Mouse (Mus musculus) adrenal gland, adult 8-10 months (tissue): ENCODE results near the gene Slc3a2. TPM values are rescaled to one million over a fixed set of nuclear protein-coding genes. Genes with fewer than 3 reads are reported as not detected.
A peak's percentile ranks its signal among the peaks of the same experiment; 100 is the strongest.

Experiments used
- DNase-seq: peaks from one replicate; pipeline ENCODE4 v3.0.0; 2022
- microRNA-seq, 2 experiments: library from miRNA; unstranded; fragments of <30 nt; microRNA quantifications; one replicate each; pipeline ENCODE4 v1.2.0; 2022
- total RNA-seq, 4 experiments: library from RNA; stranded (reverse); gene quantifications; 2 replicates each; pipeline ENCODE4 v1.2.4; 2022

Gene Slc3a2
- total RNA-seq, 4 experiments from 2014 or later: 210 to 266 (median 246) TPM

GRCm38 (mm10) chr19:8662337-8662736, 60.8 kb downstream of the Slc3a2 start:
- peak; percentile 22 for DNase-seq

DNA sequence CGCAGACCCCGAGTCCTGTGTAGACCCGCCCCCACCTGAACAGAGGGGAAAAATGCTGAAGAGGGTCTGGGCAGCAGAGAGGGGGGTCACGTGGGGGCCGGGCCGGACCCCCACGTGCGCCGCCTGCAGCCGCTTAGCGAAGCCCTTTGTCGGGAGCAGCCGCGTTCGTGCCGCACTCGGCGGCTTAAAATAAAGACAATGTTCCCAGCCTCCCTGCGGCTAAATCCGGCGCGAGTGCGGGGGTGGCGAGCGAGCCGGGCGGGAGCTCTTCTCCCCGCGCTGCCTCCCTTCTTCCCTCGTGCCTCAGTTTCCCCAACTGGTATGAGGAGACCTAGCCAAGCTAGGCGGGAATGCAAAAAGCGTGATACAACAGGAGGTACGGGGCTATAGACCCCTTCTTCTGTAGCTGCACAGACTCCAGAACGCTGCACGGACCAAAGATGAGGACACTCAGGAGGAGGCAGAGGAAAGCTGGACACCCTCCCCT, 61.3 kb downstream of the Slc3a2 start:
- DNase-seq: no peak

Small RNAs within 50 kb of the gene (microRNA-seq; reads per million reads assigned to microRNA genes)
- gene Mir6992: 0 to 0.50 reads per million in 2 experiments

Other genes starting within 250 kb of the Slc3a2 start
- gene Slc22a8, start 132.1 kb downstream of the Slc3a2 start, total RNA-seq: under 1 TPM in 3 of 4 experiments, not detected in 1; 0.07 to 0.40 (median 0.15) TPM
- gene Slc22a6, start 105.3 kb downstream of the Slc3a2 start, total RNA-seq: not detected
- 1 to 10 TPM; 1.2 to 2.6 (median 1.8) TPM for gene Chrm1, start 59.6 kb downstream of the Slc3a2 start, total RNA-seq
- 10 to 100 TPM; 49.1 to 60.4 (median 53.3) TPM for gene Wdr74, start 12.5 kb upstream of the Slc3a2 start, total RNA-seq
- gene 1700092M07Rik, start 17.3 kb upstream of the Slc3a2 start, total RNA-seq: 1 to 10 TPM in 3 of 4 experiments, under 1 TPM in 1; 0.64 to 4.4 (median 1.8) TPM
- 100 to 1,000 TPM in 3 of 4 experiments, 10 to 100 TPM in 1; 90.9 to 138 (median 118) TPM for gene Stx5a, start 18.0 kb upstream of the Slc3a2 start, total RNA-seq
- 100 to 1,000 TPM; 102 to 164 (median 148) TPM for gene Nxf1, start 33.7 kb upstream of the Slc3a2 start, total RNA-seq
- 100 to 1,000 TPM; 111 to 137 (median 123) TPM for gene Tmem223, start 47.6 kb upstream of the Slc3a2 start, total RNA-seq
- gene Tmem179b, start 51.1 kb upstream of the Slc3a2 start, total RNA-seq: 10 to 100 TPM; 54.8 to 73.9 (median 63.9) TPM
- 10 to 100 TPM; 16.6 to 26.8 (median 21.0) TPM for gene Taf6l, start 63.0 kb upstream of the Slc3a2 start, total RNA-seq
- 100 to 1,000 TPM in 2 of 4 experiments, 10 to 100 TPM in 2; 86.0 to 106 (median 102) TPM for gene Polr2g, start 75.2 kb upstream of the Slc3a2 start, total RNA-seq
- 1 to 10 TPM; 2.5 to 4.9 (median 3.5) TPM for gene Zbtb3, start 79.2 kb upstream of the Slc3a2 start, total RNA-seq
- gene Ttc9c, start 96.0 kb upstream of the Slc3a2 start, total RNA-seq: 10 to 100 TPM; 27.4 to 40.5 (median 35.9) TPM
- gene Hnrnpul2, start 96.6 kb upstream of the Slc3a2 start, total RNA-seq: 10 to 100 TPM; 66.4 to 84.4 (median 73.9) TPM
- gene AC129217.1, start 106.4 kb upstream of the Slc3a2 start, total RNA-seq: not detected
- 100 to 1,000 TPM in 3 of 4 experiments, 10 to 100 TPM in 1; 96.6 to 137 (median 126) TPM for gene Bscl2, start 114.1 kb upstream of the Slc3a2 start, total RNA-seq
- gene Gng3, start 115.8 kb upstream of the Slc3a2 start, total RNA-seq: 1 to 10 TPM; 4.7 to 9.8 (median 8.7) TPM
- 1 to 10 TPM; 2.6 to 4.5 (median 3.3) TPM for gene Lrrn4cl, start 127.4 kb upstream of the Slc3a2 start, total RNA-seq
- gene Ubxn1, start 148.1 kb upstream of the Slc3a2 start, total RNA-seq: 100 to 1,000 TPM; 203 to 231 (median 218) TPM
- 10 to 100 TPM; 53.2 to 91.0 (median 63.1) TPM for gene Uqcc3, start 157.6 kb upstream of the Slc3a2 start, total RNA-seq
- gene Lbhd1, start 160.4 kb upstream of the Slc3a2 start, total RNA-seq: 10 to 100 TPM in 3 of 4 experiments, 1 to 10 TPM in 1; 9.6 to 22.4 (median 14.5) TPM
- gene Gm49403, start 160.6 kb upstream of the Slc3a2 start, total RNA-seq: not detected
- gene 1810009A15Rik, start 165.5 kb upstream of the Slc3a2 start, total RNA-seq: 10 to 100 TPM; 32.6 to 54.7 (median 45.3) TPM
- 10 to 100 TPM in 1 of 4 experiments, 1 to 10 TPM in 3; 2.6 to 10.6 (median 6.0) TPM for gene Gm49416, start 165.6 kb upstream of the Slc3a2 start, total RNA-seq
- gene Ints5, start 169.6 kb upstream of the Slc3a2 start, total RNA-seq: 10 to 100 TPM; 22.9 to 27.8 (median 25.0) TPM
- 100 to 1,000 TPM; 204 to 232 (median 222) TPM for gene Ganab, start 174.7 kb upstream of the Slc3a2 start, total RNA-seq
- gene B3gat3, start 197.0 kb upstream of the Slc3a2 start, total RNA-seq: 10 to 100 TPM; 61.3 to 72.9 (median 70.0) TPM
- gene Rom1, start 206.0 kb upstream of the Slc3a2 start, total RNA-seq: 10 to 100 TPM; 51.9 to 73.5 (median 54.9) TPM
- gene Eml3, start 206.2 kb upstream of the Slc3a2 start, total RNA-seq: 10 to 100 TPM; 57.9 to 87.6 (median 79.6) TPM
- 100 to 1,000 TPM in 2 of 4 experiments, 10 to 100 TPM in 2; 83.4 to 133 (median 102) TPM for gene Mta2, start 218.5 kb upstream of the Slc3a2 start, total RNA-seq
- gene Tut1, start 230.5 kb upstream of the Slc3a2 start, total RNA-seq: 10 to 100 TPM; 22.9 to 31.9 (median 26.8) TPM
- gene Eef1g, start 243.7 kb upstream of the Slc3a2 start, total RNA-seq: 100 to 1,000 TPM; 306 to 355 (median 328) TPM